Mouse (Mus musculus) gastrocnemius, adult 8-10 months (tissue): ENCODE data around the gene Slc2a3. TPM values are rescaled to one million over a fixed set of nuclear protein-coding genes. Genes with fewer than 3 reads are reported as not detected.
"Not testable (repeated sequence)": the region's sequence is repeated elsewhere in the genome, so short reads cannot be mapped to it uniquely, and the experiment has no call there.

ENCODE experiments used
- DNase-seq, 2 experiments: peaks; one replicate each; pipeline ENCODE4 v3.0.0; 2022; ENCODE audit warnings: low spot score in 2 of 2
- total RNA-seq, 4 experiments: library from RNA; stranded (reverse); gene quantifications; 2 replicates each; pipeline ENCODE4 v1.2.4; 2022

The Slc2a3 gene
- total RNA-seq, 4 experiments from 2014 or later: 3.6 to 12.3 (median 10.4) TPM

DNA sequence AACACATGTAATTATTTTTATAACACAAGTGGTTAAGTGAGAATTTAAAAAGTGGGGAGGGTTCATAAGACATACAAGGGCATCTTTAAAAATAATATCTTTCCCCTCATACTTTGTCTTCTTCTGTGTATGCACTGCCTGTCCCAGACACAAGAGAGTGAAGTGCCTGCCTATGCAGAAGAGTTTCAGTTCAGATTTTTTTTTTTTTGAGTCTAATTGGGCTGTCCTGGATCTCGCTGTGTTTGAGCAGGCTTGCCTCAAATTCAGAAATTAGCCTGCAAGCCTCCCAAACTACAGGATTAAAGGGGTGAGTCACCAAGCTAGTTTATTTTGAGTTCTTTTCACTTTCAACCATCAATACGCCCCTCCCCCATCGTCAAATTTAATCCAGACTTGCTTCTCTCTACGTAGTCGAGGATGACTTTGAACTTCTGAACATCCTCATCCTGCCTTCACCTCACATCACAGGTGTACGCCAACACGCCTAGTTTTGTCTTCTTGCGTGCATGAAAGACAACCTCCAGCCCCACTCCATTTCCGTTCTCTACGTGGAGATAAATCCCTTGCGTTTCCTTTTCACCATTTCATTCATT lies 8.7 kb upstream of the Slc2a3 start:
- DNase-seq: no peak

DNA sequence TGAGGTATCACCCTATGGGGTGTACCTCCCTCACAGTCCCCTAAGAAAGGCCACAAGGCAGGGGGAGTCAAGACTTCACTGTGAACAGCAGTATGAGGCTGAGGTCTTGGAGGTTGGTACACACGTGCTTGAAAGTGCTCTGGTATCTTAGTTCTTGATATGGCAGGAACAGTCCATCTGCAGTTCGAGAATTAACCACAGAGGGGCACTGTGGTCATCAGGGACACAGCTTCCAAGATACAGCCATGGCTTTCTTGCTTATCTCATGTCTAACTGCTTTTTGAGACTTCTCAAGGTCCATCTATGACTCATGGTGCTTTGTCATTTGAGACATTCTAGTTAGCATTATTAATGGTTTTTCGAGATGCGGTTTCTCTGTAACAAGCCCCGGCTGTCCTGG lies 3.0 kb upstream of the Slc2a3 start:
- DNase-seq: peak; percentile 65

DNA sequence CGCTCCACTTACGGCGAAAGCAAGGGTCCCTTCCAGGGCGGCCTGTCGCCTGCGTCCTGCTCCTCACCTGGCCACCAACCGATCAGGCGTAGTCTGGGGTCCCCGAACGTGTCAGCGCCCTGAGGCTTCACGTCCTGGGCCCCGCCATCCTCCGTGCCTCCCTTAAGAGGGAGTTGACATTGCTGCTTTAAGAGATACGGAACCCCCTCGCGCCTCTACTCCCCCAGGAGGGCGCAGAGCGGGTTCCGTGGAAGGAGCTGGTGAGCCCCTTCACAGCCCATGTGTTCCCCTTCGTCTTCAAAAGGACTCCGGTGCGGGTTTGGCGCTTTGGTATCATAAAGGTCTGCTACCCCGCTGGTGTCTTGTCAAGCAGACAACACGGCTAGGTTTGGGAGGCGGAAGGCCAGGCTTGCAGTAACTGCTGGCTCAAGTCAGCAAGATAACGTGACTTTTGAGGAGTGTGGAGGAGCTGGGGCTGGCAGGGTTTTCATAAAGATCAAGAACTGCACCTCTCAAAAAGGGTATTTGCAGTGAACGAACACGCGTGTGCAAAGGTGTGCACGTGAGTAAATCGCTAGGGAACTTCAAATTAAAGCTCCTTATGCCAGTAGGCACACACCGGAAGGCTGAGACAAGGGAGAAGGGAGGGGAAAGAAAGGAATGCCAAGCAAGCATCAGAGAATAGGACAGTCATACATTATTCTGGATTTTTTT lies 518 bp upstream of the Slc2a3 start:
- DNase-seq: no peak

DNA sequence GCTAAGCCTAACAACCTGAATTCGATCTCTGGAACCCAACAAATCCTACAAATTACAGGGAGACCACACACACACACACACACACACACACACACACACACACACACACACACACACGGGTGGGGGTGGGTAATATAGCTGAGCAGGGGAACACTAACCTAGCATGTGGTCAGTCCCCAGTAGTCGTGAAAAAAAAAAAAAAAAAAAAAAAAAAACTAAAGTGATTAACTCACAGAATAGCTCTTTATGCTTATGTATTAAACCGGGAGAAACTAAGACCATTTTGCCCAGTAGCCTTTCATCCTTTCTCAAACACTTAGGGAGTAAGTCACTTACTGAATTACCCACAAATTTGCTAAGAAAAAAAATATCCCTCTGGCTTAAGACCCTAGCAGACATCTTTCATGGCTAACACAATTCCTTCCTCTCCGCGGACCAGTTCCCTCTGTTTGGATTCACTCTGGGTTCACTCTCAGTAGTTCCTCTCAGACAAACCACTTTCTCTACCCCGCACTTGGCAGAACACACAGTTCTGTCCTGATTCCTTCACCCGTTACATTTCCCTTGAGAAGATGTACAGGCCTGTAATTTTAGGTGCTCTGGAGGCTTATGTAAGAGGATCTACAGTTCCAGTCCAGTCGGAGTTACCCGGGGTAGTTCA lies 670 bp downstream of the Slc2a3 start:
- no peak for DNase-seq

DNA sequence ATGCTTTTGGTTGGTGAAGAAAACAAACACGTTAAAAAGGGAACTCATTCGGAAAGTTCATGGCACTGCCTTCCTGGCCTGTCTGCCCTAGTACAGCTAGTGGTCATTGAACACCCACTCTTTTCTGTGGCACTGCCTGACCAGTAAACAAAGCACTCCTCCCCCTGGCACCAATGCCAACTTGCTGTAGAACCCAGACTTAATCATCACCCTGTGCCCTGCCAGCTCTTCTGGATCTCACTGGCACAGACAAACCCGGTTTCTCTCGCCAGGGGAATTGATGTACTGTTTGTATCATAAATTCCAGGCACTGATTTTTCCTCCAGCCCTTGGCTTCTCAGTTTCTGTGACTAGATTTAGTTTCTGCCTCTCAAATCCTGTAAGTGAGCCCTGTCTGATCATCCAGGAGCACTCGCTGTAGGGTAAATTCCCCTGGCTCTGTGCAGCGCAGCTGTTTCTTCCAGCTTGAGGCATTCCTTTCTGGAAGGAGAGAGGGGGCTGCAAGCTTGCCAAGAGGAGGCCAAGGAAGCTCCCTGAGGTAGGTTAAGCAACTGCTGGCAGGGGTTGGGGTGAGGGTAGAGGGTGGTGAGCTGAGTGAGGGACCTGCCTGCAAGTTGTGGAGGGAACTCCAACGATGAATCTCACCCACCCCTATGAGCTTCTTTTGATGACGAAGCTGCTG lies 6.0 kb downstream of the Slc2a3 start:
- DNase-seq: peak; percentile 45 to 46

DNA sequence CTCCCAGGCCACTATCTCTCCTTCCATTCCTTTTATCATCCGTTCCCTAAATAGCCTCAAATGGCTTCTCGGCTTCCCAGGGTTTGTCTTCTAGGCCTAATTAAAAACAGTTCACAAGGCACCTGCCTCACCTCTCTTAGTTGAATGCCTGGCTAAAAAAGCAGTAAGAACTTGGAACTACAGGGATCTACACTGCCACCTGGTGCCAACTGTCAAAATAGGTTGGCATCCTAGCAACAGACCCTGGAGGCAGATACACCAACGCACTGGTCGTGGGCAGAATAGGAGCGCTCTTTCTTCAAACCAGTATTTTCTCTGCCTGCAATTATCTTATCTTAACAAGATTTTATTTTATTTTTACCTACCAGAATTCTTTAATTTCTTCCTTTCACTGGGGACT lies 15.2 kb downstream of the Slc2a3 start:
- DNase-seq: no peak

DNA sequence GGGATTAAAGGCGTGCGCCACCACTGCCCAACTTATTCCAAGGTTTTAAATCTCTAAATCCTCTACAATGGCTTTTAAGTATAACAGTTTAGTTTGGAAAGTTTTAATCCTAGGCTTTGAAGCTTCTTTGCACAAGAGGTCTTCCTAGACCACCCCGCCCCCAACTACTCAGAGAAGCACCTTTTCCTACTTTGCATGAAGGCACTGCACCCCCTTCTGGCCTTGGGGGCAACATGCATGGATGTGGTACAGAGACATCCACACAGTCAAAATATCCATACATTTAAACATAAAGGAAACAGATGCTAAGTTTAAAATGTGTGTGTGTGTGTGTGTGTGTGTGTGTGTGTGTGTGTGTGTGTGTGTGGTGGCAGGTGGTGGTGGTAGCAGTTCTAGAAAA lies 16.6 kb downstream of the Slc2a3 start:
- no peak for DNase-seq

DNA sequence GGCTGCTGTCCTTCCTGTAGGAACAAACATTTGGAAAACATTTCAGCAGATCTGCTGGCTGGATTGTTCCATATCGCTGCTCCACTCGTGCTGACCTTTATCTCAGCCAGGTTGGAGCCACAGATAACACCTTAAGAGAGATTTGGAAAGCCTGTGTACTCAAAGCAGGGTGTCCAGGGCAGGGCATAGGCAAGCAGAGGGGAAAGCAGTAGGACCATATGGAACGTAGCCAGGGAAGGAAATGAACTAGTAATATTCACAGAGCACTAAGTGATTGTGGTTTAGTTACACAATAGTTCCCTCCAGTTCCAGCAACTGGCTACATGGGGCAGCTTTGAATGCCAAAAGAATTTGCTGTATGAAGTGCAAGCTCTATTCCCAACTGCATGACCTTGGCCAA lies 19.3 kb downstream of the Slc2a3 start:
- DNase-seq: no peak

DNA sequence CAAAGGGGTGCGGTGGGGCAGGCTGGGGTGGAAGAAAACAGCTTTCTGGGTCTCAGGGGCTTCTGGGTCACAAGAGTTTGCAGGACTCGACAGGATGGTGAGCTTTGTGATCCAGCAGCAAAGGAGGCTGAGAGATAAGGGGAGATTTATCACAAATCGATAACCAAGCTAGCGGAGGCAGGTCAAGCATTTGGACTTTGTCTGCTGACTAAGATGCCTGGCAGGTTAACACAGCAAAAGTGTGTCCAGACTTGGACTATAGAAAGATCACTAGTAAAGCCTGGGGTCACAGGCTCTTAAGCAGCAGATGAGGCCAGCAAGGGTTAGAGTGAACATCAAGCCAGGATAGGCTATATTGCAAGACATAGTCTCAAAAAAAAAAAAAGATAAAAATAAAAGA lies 20.3 kb downstream of the Slc2a3 start:
- DNase-seq: no peak

DNA sequence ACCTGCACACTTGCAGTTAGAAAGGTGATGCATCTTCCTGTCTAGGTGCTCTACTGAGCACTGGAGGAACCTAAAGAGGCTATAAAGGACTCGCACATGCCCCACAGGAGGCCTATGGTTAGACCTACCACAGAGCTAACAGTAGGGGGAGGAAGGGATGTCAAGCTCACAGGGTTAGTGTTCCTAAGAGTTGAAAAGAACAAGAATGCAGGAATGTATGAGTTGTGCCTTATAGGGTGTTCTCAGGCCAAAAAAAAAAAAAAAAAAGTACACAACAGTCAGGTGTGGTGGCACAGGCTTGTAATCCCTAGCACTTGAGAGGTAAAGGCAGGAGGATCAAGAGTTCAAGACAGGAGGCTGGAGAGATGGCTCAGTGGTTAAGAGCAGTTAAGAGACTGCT lies 21.5 kb downstream of the Slc2a3 start:
- no peak for DNase-seq

DNA sequence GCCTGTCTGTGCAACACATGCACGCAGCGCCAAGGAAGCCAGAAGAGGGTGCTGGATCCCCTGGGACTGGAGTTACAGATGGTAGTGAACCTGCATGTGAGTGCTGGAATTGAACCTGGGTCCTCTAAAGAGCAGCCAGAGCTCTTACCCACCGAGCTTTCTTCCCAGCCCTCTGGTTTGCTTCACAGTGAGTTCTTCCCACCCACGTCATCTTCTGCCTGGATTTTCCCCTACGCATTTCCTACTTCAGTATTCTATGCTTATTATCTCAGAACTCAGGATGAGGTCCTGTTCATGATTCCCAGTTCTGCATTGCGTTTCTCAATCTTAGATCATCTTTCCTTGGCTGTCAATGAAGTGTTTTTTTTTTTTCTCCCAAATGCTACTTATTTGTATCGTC lies 25.4 kb downstream of the Slc2a3 start:
- no peak for DNase-seq

DNA sequence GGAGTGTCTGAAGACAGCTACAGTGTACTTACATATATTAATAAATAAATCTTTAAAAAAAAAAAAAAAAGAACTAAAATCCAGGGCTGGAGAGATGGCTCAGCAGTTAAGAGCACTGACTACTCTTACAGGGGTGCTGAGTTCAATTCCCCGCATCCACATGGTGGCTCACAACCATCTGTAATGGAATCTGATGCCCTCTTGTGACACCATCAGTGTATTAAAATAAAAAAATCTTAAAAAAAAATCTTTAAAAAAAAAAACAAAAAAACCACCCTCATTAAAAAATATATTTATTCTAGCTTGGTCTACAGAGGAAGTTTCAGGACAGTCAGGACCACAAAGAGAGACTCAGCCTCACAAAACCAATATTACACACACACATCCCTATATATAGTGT lies 27.1 kb downstream of the Slc2a3 start:
- no peak for DNase-seq

DNA sequence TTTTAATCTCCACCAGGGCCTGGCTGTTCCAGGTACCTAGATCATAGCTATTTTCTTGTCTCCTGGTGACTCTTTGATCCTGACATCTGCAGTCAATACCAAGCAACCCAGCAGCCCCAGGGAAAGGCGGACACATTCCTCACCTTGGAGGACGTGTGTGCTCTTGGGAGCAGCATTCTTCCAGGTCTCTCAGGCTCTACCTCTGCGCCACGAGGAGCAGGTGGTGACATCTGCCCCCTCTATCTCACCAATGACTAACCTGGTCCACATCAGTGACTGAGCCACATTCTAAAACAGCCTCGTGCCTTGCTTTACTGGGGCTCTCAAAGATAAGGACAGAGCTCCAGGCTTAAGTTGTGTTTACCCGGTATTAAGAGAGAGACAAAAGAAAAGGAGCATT lies 28.7 kb downstream of the Slc2a3 start:
- DNase-seq: no peak

DNA sequence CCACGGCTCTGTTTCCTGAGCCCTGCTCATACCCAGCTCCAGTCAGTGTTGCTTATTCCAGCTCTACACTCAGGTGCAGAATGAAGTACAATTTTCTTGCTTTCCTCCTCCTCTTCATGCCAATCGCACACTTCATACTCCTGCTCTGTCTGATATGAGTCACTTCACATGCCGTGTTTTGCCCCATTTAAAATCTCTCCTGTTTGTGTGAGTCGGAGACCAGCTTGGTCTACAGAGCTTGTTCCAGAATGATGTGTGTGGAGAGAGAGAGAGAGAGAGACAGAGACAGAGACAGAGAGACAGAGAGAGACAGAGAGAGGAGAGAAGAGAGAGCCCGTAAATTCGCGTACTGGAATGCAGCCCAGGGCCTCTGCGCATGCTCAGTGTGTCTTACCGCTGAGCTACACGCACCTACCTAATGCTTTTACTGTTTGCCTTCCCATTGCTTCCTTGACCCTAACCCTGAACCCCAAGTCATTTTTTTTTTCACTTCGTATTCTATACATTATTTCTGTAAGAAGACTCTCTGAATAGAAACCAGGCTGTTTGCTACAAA lies 30.6 kb downstream of the Slc2a3 start:
- DNase-seq: no peak

DNA sequence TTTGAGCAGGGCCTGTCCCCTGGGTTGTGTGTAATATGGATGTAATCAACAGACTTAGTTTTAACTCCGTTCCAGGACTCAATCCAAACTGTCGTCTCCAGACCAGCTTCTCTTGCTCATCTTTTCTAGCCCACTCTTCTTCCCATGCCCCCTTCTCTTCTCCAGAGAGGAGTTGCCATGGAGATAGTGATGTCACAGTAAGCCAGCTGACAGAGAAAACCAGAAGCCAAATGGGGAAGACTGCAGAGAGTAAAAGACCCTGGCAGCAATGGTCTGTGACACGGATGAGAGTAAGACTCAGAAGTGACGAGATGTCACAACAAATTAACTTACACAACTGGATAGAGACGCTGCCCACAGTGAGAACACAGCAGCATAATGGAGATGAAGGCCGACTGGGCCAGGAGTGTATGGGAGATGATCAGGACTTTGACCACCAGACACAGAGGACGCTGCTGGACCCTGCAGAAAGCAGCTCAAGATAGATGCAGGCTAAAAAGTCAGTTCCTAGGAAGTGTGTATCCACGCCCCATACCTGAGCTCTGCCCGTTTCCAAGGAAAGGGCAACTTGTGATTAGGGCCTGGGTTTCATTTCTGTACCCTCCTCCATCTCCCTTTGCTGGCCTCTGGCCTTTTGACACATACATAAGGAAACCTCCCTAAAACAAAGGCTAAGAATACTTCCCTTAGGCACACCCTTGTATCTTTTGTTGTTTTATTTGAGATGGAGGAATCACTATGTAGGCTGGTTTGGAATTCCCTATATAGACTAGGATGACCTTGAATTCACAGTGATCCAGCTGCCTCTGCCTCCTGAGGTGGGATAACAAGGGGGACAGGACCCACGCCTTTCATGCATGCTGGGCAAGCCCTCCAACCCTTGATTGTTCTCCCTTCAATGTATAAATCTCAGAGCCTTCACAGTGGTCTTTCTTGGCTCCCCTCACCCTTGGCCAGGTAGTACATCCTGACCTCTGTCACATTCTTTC lies 31.4 kb downstream of the Slc2a3 start:
- no peak for DNase-seq

DNA sequence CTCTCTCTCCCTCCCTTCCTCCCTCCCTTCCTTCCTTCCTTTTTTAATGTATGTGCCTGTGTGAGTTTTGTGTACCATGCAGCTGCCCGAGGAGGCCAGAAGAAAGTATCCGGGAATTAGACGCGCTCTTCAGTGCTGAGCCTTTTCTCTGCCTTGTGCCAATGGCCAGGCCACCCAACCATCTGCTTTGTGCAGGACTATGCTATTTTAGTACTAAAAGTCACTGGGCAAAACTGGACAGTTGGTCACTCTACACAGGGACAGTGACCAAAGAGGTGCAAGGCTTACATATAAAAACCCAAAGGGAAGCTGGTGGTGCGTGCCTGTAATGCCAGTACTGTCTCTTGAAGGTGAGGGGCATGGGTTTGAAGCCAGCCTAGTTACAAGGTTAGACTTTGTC lies 33.2 kb downstream of the Slc2a3 start:
- DNase-seq: no peak

DNA sequence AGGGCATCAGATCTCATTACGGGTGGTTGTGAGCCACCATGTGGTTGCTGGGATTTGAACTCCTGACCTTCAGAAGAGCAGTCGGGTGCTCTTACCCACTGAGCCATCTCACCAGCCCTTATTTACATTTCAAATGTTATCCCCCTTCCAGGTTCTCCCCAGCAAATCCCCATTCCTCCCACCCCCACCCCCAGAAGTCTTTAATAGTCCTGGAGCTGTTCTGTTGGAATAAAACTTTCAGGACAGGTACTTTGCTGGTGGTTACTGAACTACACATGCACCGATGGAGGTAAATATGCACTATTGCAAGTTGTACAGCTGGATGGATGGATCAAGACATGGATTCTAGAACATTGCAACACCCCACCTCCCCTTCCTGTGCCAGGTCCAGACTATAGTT lies 34.4 kb downstream of the Slc2a3 start:
- not testable (repeated sequence) for DNase-seq

DNA sequence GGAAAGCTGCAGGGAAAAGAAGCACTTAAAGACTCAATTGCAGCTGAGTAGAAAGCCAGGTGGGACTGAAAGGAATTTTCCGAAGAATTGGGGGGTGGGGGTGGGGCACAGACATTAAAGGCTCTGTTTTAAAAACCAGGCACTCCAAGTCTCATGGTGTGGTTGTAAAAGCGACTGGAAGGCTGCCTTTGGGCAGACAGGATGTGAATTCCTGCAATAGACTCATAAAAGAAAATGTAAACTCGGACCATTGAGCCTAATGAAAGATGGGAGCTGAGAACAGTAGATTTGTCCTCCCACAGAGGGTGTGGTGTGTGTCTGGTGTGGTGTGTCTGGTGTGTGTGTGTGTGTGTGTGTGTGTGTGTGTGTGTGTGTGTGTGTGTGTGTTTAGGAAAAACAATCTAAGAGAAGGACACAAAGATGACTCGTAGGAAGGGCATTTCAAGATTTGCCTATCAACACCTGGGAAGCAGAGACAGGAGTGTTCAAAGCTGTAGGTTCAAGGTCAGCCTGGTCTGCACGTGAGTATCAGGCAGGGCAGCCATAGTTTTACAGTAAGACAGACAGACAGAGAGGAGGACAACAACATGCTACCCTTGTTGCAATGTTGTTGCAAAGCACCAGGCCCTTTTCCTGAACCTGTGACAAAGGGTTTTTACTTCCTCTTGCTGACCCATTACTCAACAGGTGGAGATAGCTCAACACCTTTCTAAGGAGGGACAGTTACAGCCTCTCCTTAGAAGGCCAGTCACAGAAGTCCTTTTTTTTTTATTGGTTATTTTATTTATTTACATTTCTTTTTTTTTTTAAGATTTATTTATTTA lies 35.1 kb downstream of the Slc2a3 start:
- DNase-seq: no peak

DNA sequence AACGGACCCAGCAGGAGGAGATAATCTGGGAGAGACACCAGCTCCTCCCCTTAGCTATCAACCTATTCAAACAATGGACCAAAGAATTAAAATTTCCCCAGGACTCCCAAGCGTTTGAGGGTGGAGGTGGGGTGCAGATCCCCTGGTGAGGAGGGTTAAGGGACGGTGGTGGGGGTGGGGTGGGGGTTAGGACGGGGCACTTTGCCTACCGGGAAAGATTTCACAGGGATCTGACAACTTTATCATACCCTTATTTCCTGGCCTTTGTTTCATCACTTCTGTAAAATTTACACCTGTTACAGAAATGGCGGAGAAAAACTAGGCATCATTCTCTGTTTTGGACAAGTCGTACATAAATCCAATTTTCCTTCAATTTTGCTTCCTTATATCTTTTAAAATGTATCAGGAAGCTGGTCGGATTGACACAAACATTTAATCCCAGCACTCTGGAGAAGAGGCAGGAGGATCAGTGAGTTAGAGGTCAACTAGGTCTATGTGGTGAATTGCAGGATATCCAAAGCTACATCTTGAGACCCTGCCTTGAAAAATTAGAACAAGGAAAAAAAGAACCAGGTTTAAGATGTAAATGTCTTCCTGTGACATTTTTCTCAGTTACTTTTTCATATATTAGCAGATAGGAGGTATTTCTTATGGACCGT lies 36.0 kb downstream of the Slc2a3 start:
- DNase-seq: no peak
